27 mouse cellular contexts compared by ENCODE assay signal in genomic region chr10:77064239-77064638, GRCm38 (mm10).
"Had no signal": no experiment of that assay in that cellular context is flagged by ENCODE, and none has a peak within 500 bp of the region (broad histone marks: within the 10 kb centered on the region; RNA-seq: fewer than 3 reads in every experiment).

No protein-coding gene starts in this region.

- ATAC-seq: hindbrain, postnatal 0 days; intestine, embryonic 16.5 days; liver, embryonic 12.5 days had no signal

- H3K4me2 ChIP-seq: heart, embryonic 11.5 days; heart, embryonic 13.5 days; heart, embryonic 15.5 days; hindbrain, embryonic 13.5 days; hindbrain, embryonic 15.5 days; kidney, embryonic 15.5 days; limb, embryonic 13.5 days; limb, embryonic 15.5 days; liver, embryonic 12.5 days had no signal

- H3K9me3 ChIP-seq: heart, embryonic 13.5 days; heart, embryonic 15.5 days; hindbrain, embryonic 13.5 days; hindbrain, embryonic 15.5 days; kidney, embryonic 15.5 days; limb, embryonic 13.5 days; limb, embryonic 15.5 days; liver, embryonic 12.5 days had no signal

- DNase-seq: gastrocnemius, adult 2 months; gastrocnemius, postnatal 10 days; gastrocnemius, postnatal 25 days; heart, adult 11 months; heart, adult 2 months; heart, postnatal 14 days; heart, postnatal 36 days; kidney, adult 11 months; kidney, adult 2 months; kidney, adult 9 months; kidney, postnatal 14 days; kidney, postnatal 4 days; left cerebral cortex, postnatal 4 days had no signal

- H3K4me1 ChIP-seq: heart, embryonic 13.5 days; heart, embryonic 15.5 days; hindbrain, embryonic 13.5 days; hindbrain, embryonic 15.5 days; limb, embryonic 13.5 days had no signal

- H3K27me3 ChIP-seq: heart, embryonic 13.5 days; heart, embryonic 15.5 days; hindbrain, embryonic 13.5 days; hindbrain, embryonic 15.5 days; kidney, embryonic 15.5 days; limb, embryonic 13.5 days; limb, embryonic 15.5 days; liver, embryonic 12.5 days had no signal

- H3K9ac ChIP-seq: heart, embryonic 13.5 days; heart, embryonic 15.5 days; hindbrain, embryonic 13.5 days; hindbrain, embryonic 15.5 days; kidney, embryonic 15.5 days; limb, embryonic 13.5 days; limb, embryonic 15.5 days; liver, embryonic 12.5 days had no signal

- H3K27ac ChIP-seq: gastrocnemius, adult 2 months; heart, adult 2 months; heart, embryonic 13.5 days; heart, embryonic 15.5 days; hindbrain, embryonic 13.5 days; hindbrain, embryonic 15.5 days; hindbrain, postnatal 0 days; kidney, embryonic 15.5 days; kidney, postnatal 0 days; layer of hippocampus, adult 2 months; left cerebral cortex, adult 2 months; limb, embryonic 13.5 days; limb, embryonic 15.5 days; liver, embryonic 12.5 days had no signal

- H3K36me3 ChIP-seq: hindbrain, embryonic 13.5 days; hindbrain, embryonic 15.5 days; limb, embryonic 15.5 days had no signal

- H3K4me3 ChIP-seq: gastrocnemius, adult 2 months; heart, adult 2 months; heart, embryonic 13.5 days; heart, embryonic 15.5 days; hindbrain, embryonic 13.5 days; hindbrain, embryonic 15.5 days; kidney, embryonic 15.5 days; layer of hippocampus, adult 2 months; left cerebral cortex, adult 2 months; limb, embryonic 13.5 days; limb, embryonic 15.5 days; liver, embryonic 12.5 days had no signal
